Mouse (Mus musculus) megakaryocyte progenitor cell, adult 5-6 weeks (primary cell): ENCODE data around the gene Ube2q2. TPM values are rescaled to one million over a fixed set of nuclear protein-coding genes. Genes with fewer than 3 reads are reported as not detected.
"Not testable (repeated sequence)": the region's sequence is repeated elsewhere in the genome, so short reads cannot be mapped to it uniquely, and the experiment has no call there.

Source experiments
- ATAC-seq: replicated peaks from 2 replicates; pipeline ENCODE4 v1.8.0; 2016; ENCODE audit warnings: mild to moderate bottlenecking, moderate TSS enrichment, inconsistent platforms; ENCODE audit not compliant: poor library complexity
- total RNA-seq, 2 experiments: library from RNA; stranded (forward) in 1 of 2; stranded (reverse) in 1 of 2; fragments of 157-497, 149-512 nt in 1 of 2; fragments of 200-1000 nt in 1 of 2; gene quantifications; 2 replicates each; pipeline versions ENCODE4 v1.2.3 to v1.2.4; 2015 to 2017

Gene Ube2q2
- total RNA-seq, 2 experiments from 2014 or later, result 45.2 to 46.8 TPM

- ATAC-seq, result peak; percentile 73
Observed at GRCm38 (mm10) chr9:55170655-55171412, 22.2 kb downstream of the Ube2q2 start.

- ATAC-seq, result no peak
Observed at GRCm38 (mm10) chr9:55172195-55172685, 23.6 kb downstream of the Ube2q2 start.

GRCm38 (mm10) chr9:55174235-55174634 lies 25.6 kb downstream of the Ube2q2 start:
- no peak for ATAC-seq

GRCm38 (mm10) chr9:55195876-55196275 lies 47.2 kb downstream of the Ube2q2 start:
- no peak for ATAC-seq

GRCm38 (mm10) chr9:55198260-55198659 lies 49.6 kb downstream of the Ube2q2 start:
- no peak for ATAC-seq

GRCm38 (mm10) chr9:55199348-55199747 lies 50.7 kb downstream of the Ube2q2 start:
- ATAC-seq, result no peak

GRCm38 (mm10) chr9:55208458-55208789 lies 59.8 kb downstream of the Ube2q2 start:
- ATAC-seq, result peak; percentile 12; the same call in 1 of the 2 replicates

- ATAC-seq, result peak; percentile 95
Observed at GRCm38 (mm10) chr9:55208790-55209481, 60.3 kb downstream of the Ube2q2 start, which contains the start of gene Fbxo22. Fbxo22 (plus strand) TSS chr9:55208925.

- ATAC-seq, result no peak
Observed at GRCm38 (mm10) chr9:55211611-55212010, 63.0 kb downstream of the Ube2q2 start.

- ATAC-seq, result no peak
Observed at GRCm38 (mm10) chr9:55213396-55213795, 64.7 kb downstream of the Ube2q2 start.

GRCm38 (mm10) chr9:55215056-55215455 lies 66.4 kb downstream of the Ube2q2 start:
- ATAC-seq, result no peak

GRCm38 (mm10) chr9:55215648-55216047 lies 67.0 kb downstream of the Ube2q2 start:
- no peak for ATAC-seq

- no peak for ATAC-seq
Observed at GRCm38 (mm10) chr9:55216078-55216477, 67.4 kb downstream of the Ube2q2 start.

GRCm38 (mm10) chr9:55217381-55217780 lies 68.7 kb downstream of the Ube2q2 start:
- ATAC-seq, result no peak

- ATAC-seq, result no peak
Observed at GRCm38 (mm10) chr9:55225165-55225737, 76.6 kb downstream of the Ube2q2 start.

- no peak for ATAC-seq
Observed at GRCm38 (mm10) chr9:55226251-55226650, 77.6 kb downstream of the Ube2q2 start.

GRCm38 (mm10) chr9:55228149-55228548 lies 79.5 kb downstream of the Ube2q2 start:
- no peak for ATAC-seq

- peak; percentile 65; the same call in 1 of the 2 replicates for ATAC-seq
Observed at GRCm38 (mm10) chr9:55229010-55229409, 80.4 kb downstream of the Ube2q2 start.

- ATAC-seq, result no peak; the same call in 1 of the 2 replicates
Observed at GRCm38 (mm10) chr9:55231544-55231943, 82.9 kb downstream of the Ube2q2 start.

- ATAC-seq, result peak; percentile 46; the same call in 1 of the 2 replicates
Observed at GRCm38 (mm10) chr9:55232110-55232509, 83.5 kb downstream of the Ube2q2 start.

- no peak for ATAC-seq
Observed at GRCm38 (mm10) chr9:55232586-55232985, 83.9 kb downstream of the Ube2q2 start.

- not testable (repeated sequence) for ATAC-seq
Observed at GRCm38 (mm10) chr9:55233076-55233475, 84.4 kb downstream of the Ube2q2 start.
